Mouse (Mus musculus): ENCODE measurements around the gene Tspan13.

Tspan13 gene

GRCm38 (mm10) chr12:35979625-35980024 is 62.7 kb downstream of the Tspan13 start:
- no peak for DNase-seq (ENCODE audit: low read depth, low spot score)

- no peak for DNase-seq (ENCODE audit: low read depth, low spot score)
These were observed 64.6 kb downstream of the Tspan13 start for GRCm38 (mm10) chr12:35977633-35978246.

- DNase-seq (ENCODE audit: low read depth, low spot score) = no peak
These were observed 66.4 kb downstream of the Tspan13 start for GRCm38 (mm10) chr12:35975898-35976297.

- DNase-seq (ENCODE audit: low read depth, low spot score) = no peak
These were observed 75.5 kb downstream of the Tspan13 start for GRCm38 (mm10) chr12:35966768-35967141.

- no peak for DNase-seq (ENCODE audit: low read depth, low spot score)
These were observed 76.1 kb downstream of the Tspan13 start for GRCm38 (mm10) chr12:35966098-35966767.
